Mouse (Mus musculus): ENCODE measurements around the gene Serpinb2. TPM values are rescaled to one million over a fixed set of nuclear protein-coding genes. Genes with fewer than 3 reads are reported as not detected.

The Serpinb2 gene
- polyA plus RNA-seq, 1 experiment from 2014 or later = 4.2 TPM

GRCm38 (mm10) chr1:107528325-107529078 is 17.3 kb downstream of the Serpinb2 start:
- H3K4me3 ChIP-seq = no peak overlapping the region
- no peaks in the 10 kb centered on the region for H3K4me1 ChIP-seq
- H3K27ac ChIP-seq = no peak overlapping the region
- no peak for ATAC-seq
- H3K9ac ChIP-seq = no peak overlapping the region
- no peaks in the 10 kb centered on the region for H3K36me3 ChIP-seq
- H3K27me3 ChIP-seq (replicated peaks) = no peaks in the 10 kb centered on the region
- 54% methylated on average over 3 of the region's 3 CpGs for WGBS (ENCODE audit: insufficient replicate concordance)
- H3K4me2 ChIP-seq = no peak overlapping the region
- no peaks in the 10 kb centered on the region for H3K9me3 ChIP-seq (replicated peaks)

- Histone ChIP-seq H3K9ac (no peak overlapping the region), H3K4me1 (no peaks in the 10 kb centered on the region), H3K9me3 (replicated peaks) (no peaks in the 10 kb centered on the region), H3K36me3 (no peaks in the 10 kb centered on the region), H3K27me3 (replicated peaks) (no peaks in the 10 kb centered on the region), H3K27ac (no peak overlapping the region), H3K4me3 (no peak overlapping the region), H3K4me2 (no peak overlapping the region)
- ATAC-seq = no peak
- 69% methylated on average over 5 of the region's 5 CpGs for WGBS (ENCODE audit: insufficient replicate concordance)
These were observed 18.3 kb downstream of the Serpinb2 start for GRCm38 (mm10) chr1:107529365-107530052.

DNA sequence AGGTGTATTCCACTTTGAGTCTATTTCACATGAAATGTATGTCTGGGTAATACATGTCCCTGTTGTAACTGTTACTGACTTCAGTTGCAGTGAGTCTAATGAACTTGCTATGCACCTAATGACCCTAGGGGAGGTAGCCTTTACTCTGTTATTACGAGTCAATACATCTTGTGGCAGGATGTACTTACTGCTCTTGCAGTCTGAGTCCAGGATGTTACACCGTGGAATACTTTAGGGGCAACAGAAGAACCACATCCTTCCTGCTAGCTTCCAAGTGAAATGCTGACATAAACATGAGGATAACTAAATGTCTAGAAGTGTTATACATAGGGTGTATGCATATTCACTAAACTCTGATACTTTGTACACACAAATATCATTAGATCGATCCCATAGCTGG is 22.5 kb downstream of the Serpinb2 start:
- ATAC-seq = no peak
- H3K9me3 ChIP-seq (replicated peaks) = no peaks in the 10 kb centered on the region
- no peaks in the 10 kb centered on the region for H3K36me3 ChIP-seq
- 42% methylated on average over 3 of the region's 3 CpGs for WGBS (ENCODE audit: insufficient replicate concordance)
- no peak overlapping the region for H3K4me3 ChIP-seq
- H3K27me3 ChIP-seq (replicated peaks) = no peaks in the 10 kb centered on the region
- no peak overlapping the region for H3K9ac ChIP-seq
- no peak overlapping the region for H3K4me2 ChIP-seq
- H3K4me1 ChIP-seq = no peaks in the 10 kb centered on the region
- no peak overlapping the region for H3K27ac ChIP-seq

GRCm38 (mm10) chr1:107537435-107537834 is 26.2 kb downstream of the Serpinb2 start:
- WGBS (ENCODE audit: insufficient replicate concordance) = 60% methylated on average over 1 of the region's 1 CpGs
- Histone ChIP-seq H3K4me1 (no peaks in the 10 kb centered on the region), H3K4me3 (no peak overlapping the region), H3K36me3 (no peaks in the 10 kb centered on the region), H3K9me3 (replicated peaks) (no peaks in the 10 kb centered on the region), H3K9ac (no peak overlapping the region), H3K27ac (no peak overlapping the region), H3K4me2 (no peak overlapping the region), H3K27me3 (replicated peaks) (no peaks in the 10 kb centered on the region)
- ATAC-seq = no peak

GRCm38 (mm10) chr1:107559494-107559893 is 48.3 kb downstream of the Serpinb2 start:
- Histone ChIP-seq H3K27me3 (replicated peaks) (no peaks in the 10 kb centered on the region), H3K9ac (no peak overlapping the region), H3K4me3 (no peak overlapping the region), H3K4me1 (no peaks in the 10 kb centered on the region), H3K27ac (no peak overlapping the region), H3K9me3 (replicated peaks) (no peaks in the 10 kb centered on the region), H3K36me3 (no peaks in the 10 kb centered on the region), H3K4me2 (no peak overlapping the region)
- WGBS (ENCODE audit: insufficient replicate concordance) = 69% methylated on average over 3 of the region's 3 CpGs
- ATAC-seq = no peak

GRCm38 (mm10) chr1:107562110-107562509 is 50.9 kb downstream of the Serpinb2 start:
- Histone ChIP-seq H3K4me2 (no peak overlapping the region), H3K36me3 (no peaks in the 10 kb centered on the region), H3K27me3 (replicated peaks) (no peaks in the 10 kb centered on the region), H3K4me1 (no peaks in the 10 kb centered on the region), H3K4me3 (no peak overlapping the region), H3K9me3 (replicated peaks) (no peaks in the 10 kb centered on the region), H3K27ac (no peak overlapping the region), H3K9ac (no peak overlapping the region)
- 70% methylated on average over 1 of the region's 1 CpGs for WGBS (ENCODE audit: insufficient replicate concordance)
- ATAC-seq = no peak

DNA sequence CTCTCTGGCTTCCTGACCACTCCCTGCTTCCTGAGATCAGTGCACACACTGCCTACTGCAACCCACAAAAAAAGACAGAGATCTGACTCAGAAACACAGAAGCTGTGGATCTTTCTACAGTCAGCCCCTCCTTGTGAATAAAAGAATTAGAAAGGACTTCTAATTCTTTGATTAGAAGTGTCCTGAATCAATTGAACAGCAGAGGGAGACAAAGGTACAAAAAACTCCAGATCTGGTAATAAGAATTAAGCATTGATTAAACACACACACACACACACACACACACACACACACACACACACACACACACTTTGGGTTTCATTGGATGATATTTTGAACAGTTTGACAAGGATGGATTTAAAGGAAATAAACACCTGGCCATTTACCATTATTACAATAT is 54.4 kb downstream of the Serpinb2 start:
- Histone ChIP-seq H3K4me2 (no peak overlapping the region), H3K9ac (no peak overlapping the region), H3K27ac (no peak overlapping the region), H3K4me1 (no peaks in the 10 kb centered on the region), H3K9me3 (replicated peaks) (no peaks in the 10 kb centered on the region), H3K27me3 (replicated peaks) (no peaks in the 10 kb centered on the region), H3K36me3 (no peaks in the 10 kb centered on the region), H3K4me3 (no peak overlapping the region)
- ATAC-seq = no peak

DNA sequence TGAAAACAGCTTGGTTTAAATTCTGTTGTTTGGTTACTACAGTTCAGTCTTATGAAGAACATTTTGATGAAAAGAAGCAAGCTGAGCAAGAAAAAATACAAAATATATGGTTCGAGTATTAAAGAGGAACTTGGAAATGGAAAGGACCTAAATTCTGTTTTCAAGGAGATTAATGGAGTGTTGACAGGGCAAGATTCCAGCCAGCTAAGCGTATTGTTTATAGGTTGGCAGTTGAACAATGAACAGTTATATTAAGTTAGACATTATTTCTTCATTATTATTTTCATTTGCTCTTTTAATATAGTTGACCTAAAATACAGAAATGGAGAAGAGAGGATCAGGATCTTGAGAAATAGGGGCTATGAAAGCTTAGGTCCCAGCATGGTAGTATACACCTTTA is 64.9 kb downstream of the Serpinb2 start:
- H3K4me2 ChIP-seq = no peak overlapping the region
- no peak for ATAC-seq
- no peaks in the 10 kb centered on the region for H3K4me1 ChIP-seq
- H3K27ac ChIP-seq = no peak overlapping the region
- no peak overlapping the region for H3K4me3 ChIP-seq
- no peaks in the 10 kb centered on the region for H3K9me3 ChIP-seq (replicated peaks)
- no peaks in the 10 kb centered on the region for H3K27me3 ChIP-seq (replicated peaks)
- no peaks in the 10 kb centered on the region for H3K36me3 ChIP-seq
- H3K9ac ChIP-seq = no peak overlapping the region
- 59% methylated on average over 2 of the region's 2 CpGs for WGBS (ENCODE audit: insufficient replicate concordance)

DNA sequence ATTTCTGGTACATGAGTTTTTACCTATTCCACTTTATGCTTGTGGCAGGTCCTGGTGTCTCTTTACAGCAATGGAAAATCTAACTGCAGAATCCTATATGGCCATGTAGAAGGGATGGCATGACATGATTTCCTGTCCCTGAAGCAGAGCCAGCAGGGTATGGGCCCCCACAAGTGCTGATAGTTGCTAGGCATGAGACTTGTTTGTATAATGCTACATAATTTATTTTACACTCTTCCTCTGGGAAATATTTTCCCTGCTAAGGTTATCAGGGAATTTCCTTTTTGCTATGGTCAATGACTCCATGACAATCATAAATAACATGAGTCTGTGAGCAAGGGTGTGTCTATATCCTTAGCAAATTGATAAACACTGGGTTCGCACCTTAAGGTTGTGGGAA is 66.3 kb downstream of the Serpinb2 start:
- H3K4me2 ChIP-seq = no peak overlapping the region
- no peaks in the 10 kb centered on the region for H3K27me3 ChIP-seq (replicated peaks)
- H3K36me3 ChIP-seq = no peaks in the 10 kb centered on the region
- WGBS (ENCODE audit: insufficient replicate concordance) = 66% methylated on average over 1 of the region's 1 CpGs
- no peak overlapping the region for H3K9ac ChIP-seq
- H3K4me3 ChIP-seq = no peak overlapping the region
- no peak overlapping the region for H3K27ac ChIP-seq
- H3K9me3 ChIP-seq (replicated peaks) = no peaks in the 10 kb centered on the region
- H3K4me1 ChIP-seq = no peaks in the 10 kb centered on the region
- no peak for ATAC-seq

- Histone ChIP-seq H3K4me2 (no peak overlapping the region), H3K27me3 (replicated peaks) (no peaks in the 10 kb centered on the region), H3K36me3 (no peaks in the 10 kb centered on the region), H3K4me3 (no peak overlapping the region), H3K27ac (no peak overlapping the region), H3K9ac (no peak overlapping the region), H3K4me1 (no peaks in the 10 kb centered on the region), H3K9me3 (replicated peaks) (no peaks in the 10 kb centered on the region)
- ATAC-seq = no peak
- 33% methylated on average over 1 of the region's 1 CpGs for WGBS (ENCODE audit: insufficient replicate concordance)
These were observed 70.0 kb downstream of the Serpinb2 start for GRCm38 (mm10) chr1:107581220-107581619.

DNA sequence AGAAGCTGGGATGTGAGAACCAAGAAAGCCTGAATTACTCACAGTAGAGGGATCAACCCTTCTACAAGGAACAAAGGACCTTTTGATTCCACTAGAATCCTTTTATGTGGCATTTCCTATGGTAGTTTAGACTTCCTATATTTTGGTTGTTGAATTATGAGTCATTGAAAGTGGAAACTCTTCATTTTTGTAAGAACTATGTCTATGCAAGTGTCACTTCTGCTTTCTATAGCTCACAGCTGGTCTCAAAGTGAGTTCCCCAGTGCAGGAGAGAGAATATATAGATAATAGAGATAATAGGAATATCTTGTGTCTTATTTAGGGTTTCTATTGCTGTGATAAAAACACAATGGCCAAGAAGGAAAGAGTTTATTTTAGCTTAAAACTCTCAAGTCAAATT is 71.7 kb downstream of the Serpinb2 start:
- Histone ChIP-seq H3K9me3 (replicated peaks) (no peaks in the 10 kb centered on the region), H3K4me1 (no peaks in the 10 kb centered on the region), H3K27me3 (replicated peaks) (no peaks in the 10 kb centered on the region), H3K36me3 (no peaks in the 10 kb centered on the region), H3K4me2 (no peak overlapping the region), H3K9ac (no peak overlapping the region), H3K4me3 (no peak overlapping the region), H3K27ac (no peak overlapping the region)
- no peak for ATAC-seq

GRCm38 (mm10) chr1:107583958-107584376 is 72.7 kb downstream of the Serpinb2 start:
- H3K4me2 ChIP-seq = no peak overlapping the region
- no peaks in the 10 kb centered on the region for H3K9me3 ChIP-seq (replicated peaks)
- H3K4me1 ChIP-seq = no peaks in the 10 kb centered on the region
- WGBS (ENCODE audit: insufficient replicate concordance) = 18% methylated on average over 1 of the region's 1 CpGs
- no peak for ATAC-seq
- no peak overlapping the region for H3K4me3 ChIP-seq
- H3K27ac ChIP-seq = no peak overlapping the region
- no peak overlapping the region for H3K9ac ChIP-seq
- no peaks in the 10 kb centered on the region for H3K27me3 ChIP-seq (replicated peaks)
- no peaks in the 10 kb centered on the region for H3K36me3 ChIP-seq

- ATAC-seq = no peak
- Histone ChIP-seq H3K27me3 (replicated peaks) (no peaks in the 10 kb centered on the region), H3K9me3 (replicated peaks) (no peaks in the 10 kb centered on the region), H3K27ac (no peak overlapping the region), H3K4me1 (no peaks in the 10 kb centered on the region), H3K9ac (no peak overlapping the region), H3K4me3 (no peak overlapping the region), H3K36me3 (no peaks in the 10 kb centered on the region), H3K4me2 (no peak overlapping the region)
- 71% methylated on average over 3 of the region's 3 CpGs for WGBS (ENCODE audit: insufficient replicate concordance)
These were observed 73.7 kb downstream of the Serpinb2 start for GRCm38 (mm10) chr1:107584932-107585331.
